Comparison of ENCODE assay signal across 8 mouse cellular contexts in the genomic region with DNA sequence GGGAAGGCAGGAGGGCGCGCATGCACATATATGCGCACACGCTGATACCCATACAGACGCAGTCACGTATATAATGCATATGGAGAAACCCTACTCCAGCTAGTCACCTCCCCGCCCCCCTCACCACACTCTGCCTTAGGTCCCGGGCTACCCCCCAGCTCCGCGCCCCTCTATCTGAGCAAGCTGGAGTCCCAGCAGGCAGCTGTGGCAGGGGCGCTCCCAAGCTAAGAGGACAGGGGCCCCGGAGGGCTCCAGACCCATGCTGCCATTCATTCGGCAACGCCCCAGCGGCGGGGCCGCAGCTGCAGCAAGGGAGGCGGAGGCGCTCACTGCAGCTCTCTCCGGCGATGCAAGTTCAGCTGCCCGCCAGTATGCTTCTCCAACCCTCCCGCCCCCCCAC. TPM values are rescaled to one million over a fixed set of nuclear protein-coding genes. Genes with fewer than 3 reads are reported as not detected.
A peak's percentile ranks its signal among the peaks of the same experiment; 100 is the strongest.
DNase-seq lines count a peak whose midpoint lies in the region; ATAC-seq and TF ChIP-seq lines count a peak whose summit lies in the region.

No protein-coding gene starts in this region.

- peak overlapping the region; percentile 76; the same call in 1 of the 2 replicates for H3K27ac ChIP-seq in layer of hippocampus, adult 2 months
- H3K27ac ChIP-seq in forebrain, embryonic 11.5 days (ENCODE audit: low read depth, low read length) = peak overlapping the region; percentile 37; the same call in 1 of the 2 replicates
- H3K27ac ChIP-seq in intestine, embryonic 16.5 days (ENCODE audit: low read length) = no peak overlapping the region
- no peak overlapping the region; the same call in 1 of the 2 replicates for H3K27ac ChIP-seq in stomach, embryonic 14.5 days (ENCODE audit: low read length)

- ATAC-seq in forebrain, embryonic 11.5 days (replicated peaks; ENCODE audit: low FRiP score) = peak; percentile 79
- ATAC-seq in intestine, embryonic 16.5 days = peak; percentile 68
- peak; percentile 30 for ATAC-seq in megakaryocyte progenitor cell, adult 5-6 weeks (replicated peaks; ENCODE audit: poor library complexity)
- ATAC-seq in stomach, embryonic 14.5 days (ENCODE audit: insufficient number of reproducible peaks, insufficient read depth, low FRiP score, low read depth) = peak; percentile 29; the same call in 1 of the 2 replicates

- no peak for DNase-seq in layer of hippocampus, adult 2 months (ENCODE audit: low spot score in 2 of 2)
- no peak for DNase-seq in layer of hippocampus, adult 9-11 months
- DNase-seq in ZHBTc4 (ENCODE audit: low read depth, low spot score) = peak; percentile 40
- peak; percentile 70 for DNase-seq in forebrain, embryonic 11.5 days (ENCODE audit: low spot score)
- no peak for DNase-seq in yolk sac, embryonic 10.5 days (ENCODE audit: low spot score)

- peak overlapping the region; percentile 62 for H3K4me3 ChIP-seq in layer of hippocampus, adult 2 months
- H3K4me3 ChIP-seq in forebrain, embryonic 11.5 days (ENCODE audit: low read depth, low read length) = peak overlapping the region; percentile 52
- H3K4me3 ChIP-seq in intestine, embryonic 16.5 days (ENCODE audit: low read length) = peak overlapping the region; percentile 64
- peak overlapping the region; percentile 50 for H3K4me3 ChIP-seq in stomach, embryonic 14.5 days (ENCODE audit: low read depth, low read length)

- no peaks in the 10 kb centered on the region for H3K27me3 ChIP-seq in forebrain, embryonic 11.5 days (ENCODE audit: control insufficient read depth, insufficient read depth, low read length)
- H3K27me3 ChIP-seq in intestine, embryonic 16.5 days (replicated peaks; ENCODE audit: control insufficient read depth, insufficient read depth, low read length) = no peaks in the 10 kb centered on the region
- no peaks in the 10 kb centered on the region for H3K27me3 ChIP-seq in stomach, embryonic 14.5 days (ENCODE audit: control insufficient read depth, insufficient read depth, low read length)

- 20% methylated on average over 18 of the region's 23 CpGs for WGBS in forebrain, embryonic 11.5 days
- 17% methylated on average over 21 of the region's 23 CpGs for WGBS in intestine, embryonic 16.5 days
- WGBS in stomach, embryonic 14.5 days = 22% methylated on average over 17 of the region's 23 CpGs

- no peak for TF ChIP-seq CTCF in layer of hippocampus, adult 2 months (conservative IDR thresholded peaks at IDR 0.05)

- H3K9ac ChIP-seq in forebrain, embryonic 11.5 days (ENCODE audit: low read length) = peak overlapping the region; percentile 66
- H3K9ac ChIP-seq in intestine, embryonic 16.5 days (ENCODE audit: low read depth, low read length) = peak overlapping the region; percentile 68
- H3K9ac ChIP-seq in stomach, embryonic 14.5 days (replicated peaks; ENCODE audit: low read depth, low read length) = peak overlapping the region; percentile 33

- H3K36me3 ChIP-seq in forebrain, embryonic 11.5 days (ENCODE audit: control insufficient read depth, insufficient read depth, low read length) = no peaks in the 10 kb centered on the region
- H3K36me3 ChIP-seq in intestine, embryonic 16.5 days (ENCODE audit: control insufficient read depth, insufficient read depth, low read length) = no peaks in the 10 kb centered on the region
- H3K36me3 ChIP-seq in stomach, embryonic 14.5 days (ENCODE audit: control insufficient read depth, insufficient read depth, low read length) = no peaks in the 10 kb centered on the region

- H3K9me3 ChIP-seq in forebrain, embryonic 11.5 days (ENCODE audit: control insufficient read depth, low read length) = no peaks in the 10 kb centered on the region
- no peaks in the 10 kb centered on the region for H3K9me3 ChIP-seq in intestine, embryonic 16.5 days (ENCODE audit: control insufficient read depth, low read length)
- no peaks in the 10 kb centered on the region for H3K9me3 ChIP-seq in stomach, embryonic 14.5 days (ENCODE audit: control insufficient read depth, low read depth, low read length)

- peak overlapping the region; percentile 63 for H3K4me2 ChIP-seq in forebrain, embryonic 11.5 days (ENCODE audit: low read depth, low read length, severe bottlenecking)
- H3K4me2 ChIP-seq in intestine, embryonic 16.5 days (ENCODE audit: low read depth, low read length) = peak overlapping the region; percentile 72
- peak overlapping the region; percentile 65 for H3K4me2 ChIP-seq in stomach, embryonic 14.5 days (replicated peaks; ENCODE audit: low read depth, low read length)

- no peaks in the 10 kb centered on the region for H3K4me1 ChIP-seq in forebrain, embryonic 11.5 days (replicated peaks; ENCODE audit: control insufficient read depth, insufficient read depth, low read length)
- no peaks in the 10 kb centered on the region for H3K4me1 ChIP-seq in intestine, embryonic 16.5 days (ENCODE audit: control insufficient read depth, insufficient read depth, low read length)
- H3K4me1 ChIP-seq in stomach, embryonic 14.5 days (ENCODE audit: control insufficient read depth, insufficient read depth, low read length) = 0 out of 2 replicates have a peak, but pooled peaks cover 2% of the 10 kb centered on the region

RNA-seq across cellular contexts. Expression of a gene that starts 2.8 kb away (rescaled TPM):
- 10 to 100 TPM; 50.4 to 51.9 TPM for total RNA-seq in layer of hippocampus, adult 2 months (2021)
- 42.9 and 43.6 TPM in 2 replicates for polyA plus RNA-seq in forebrain, embryonic 11.5 days (2014; fragmentation: Nextera tagmentation; extraction: Ambion mirVana)
- 11.0 and 12.1 TPM in 2 replicates for polyA plus RNA-seq in intestine, embryonic 16.5 days (2015; fragmentation: Nextera tagmentation; extraction: Ambion mirVana)
- 50.1 and 53.5 TPM in 2 replicates for total RNA-seq in megakaryocyte progenitor cell, adult 5-6 weeks (2015)
- 42.1 and 44.1 TPM in 2 replicates for total RNA-seq in megakaryocyte progenitor cell, adult 5-6 weeks (2017)
- polyA plus RNA-seq in stomach, embryonic 14.5 days (2014; fragmentation: Nextera tagmentation; extraction: Ambion mirVana) = 21.0 and 24.7 TPM in 2 replicates

RNA-seq across cellular contexts. Expression of a gene that starts 59.9 kb away (rescaled TPM):
- total RNA-seq in layer of hippocampus, adult 2 months (2021) = not detected
- not detected in 2 replicates for polyA plus RNA-seq in forebrain, embryonic 11.5 days (2014; fragmentation: Nextera tagmentation; extraction: Ambion mirVana)
- polyA plus RNA-seq in intestine, embryonic 16.5 days (2015; fragmentation: Nextera tagmentation; extraction: Ambion mirVana) = 0.11 TPM in 2 replicates
- 0.12 and 0.25 TPM in 2 replicates for total RNA-seq in megakaryocyte progenitor cell, adult 5-6 weeks (2015)
- 1.00 and 3.4 TPM in 2 replicates for total RNA-seq in megakaryocyte progenitor cell, adult 5-6 weeks (2017)
- polyA plus RNA-seq in stomach, embryonic 14.5 days (2014; fragmentation: Nextera tagmentation; extraction: Ambion mirVana) = 0.27 TPM in 1 of 2 replicates, not detected in the other

Comparison
In these comparisons a context has a peak if more than half of its experiments do, and no peak if none do; other contexts are left out.
1. DNase-seq: peak in ZHBTc4 (single experiment) and forebrain, embryonic 11.5 days (single experiment); none in layer of hippocampus, adult 2 months (0 of 2), layer of hippocampus, adult 9-11 months (single experiment) and yolk sac, embryonic 10.5 days (single experiment).
2. H3K27ac ChIP-seq: peak in layer of hippocampus, adult 2 months (single experiment) and forebrain, embryonic 11.5 days (single experiment); none in intestine, embryonic 16.5 days (single experiment) and stomach, embryonic 14.5 days (single experiment).
3. ATAC-seq: peak in every context shown above with its lines; median percentile 79 in forebrain, embryonic 11.5 days; 68 in intestine, embryonic 16.5 days; 30 in megakaryocyte progenitor cell, adult 5-6 weeks; 29 in stomach, embryonic 14.5 days.
4. Peak in every context shown above with its lines, with median percentiles within 50 percentile points of each other: H3K4me3 ChIP-seq, H3K4me2 ChIP-seq and H3K9ac ChIP-seq.